Comparison of ENCODE assay signal across 12 mouse cellular contexts in the genomic region with DNA sequence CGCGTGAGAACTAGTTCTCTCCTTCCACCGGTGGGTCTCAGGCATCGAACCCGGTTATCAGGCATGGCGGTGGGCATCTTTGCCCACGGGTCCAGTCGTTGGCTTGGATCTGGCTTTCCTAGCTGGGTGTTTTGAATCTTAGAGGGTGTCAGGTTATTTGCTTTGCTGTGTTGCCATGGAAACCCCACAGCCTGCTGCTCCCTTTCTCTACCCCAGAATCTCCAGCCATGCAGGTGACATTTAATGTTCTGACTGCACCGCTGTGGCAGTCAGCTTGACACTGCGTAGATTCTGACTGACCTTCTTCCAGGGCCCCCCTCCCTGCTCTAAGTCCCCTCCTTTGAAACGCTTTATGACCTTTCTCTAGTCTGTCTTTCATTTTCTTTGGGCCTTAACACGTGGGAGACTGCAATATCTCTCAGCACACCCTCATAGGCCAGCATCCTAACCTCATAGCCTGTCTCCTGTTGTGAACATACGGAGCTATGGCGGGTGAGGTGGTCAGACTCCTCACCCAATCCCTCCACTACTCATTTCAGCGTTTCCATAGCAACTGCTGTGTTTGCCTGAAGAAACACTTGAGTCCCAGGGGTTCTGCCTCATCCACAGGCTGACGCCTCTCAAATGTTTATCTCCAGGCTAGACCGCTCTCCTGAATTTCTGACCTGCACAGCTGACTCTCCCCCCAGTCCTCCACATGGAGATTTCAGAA. TPM values are rescaled to one million over a fixed set of nuclear protein-coding genes. Genes with fewer than 3 reads are reported as not detected.
A peak's percentile ranks its signal among the peaks of the same experiment; 100 is the strongest.
DNase-seq lines count a peak whose midpoint lies in the region; ATAC-seq lines count a peak whose summit lies in the region.
"Had no signal": no experiment of that assay in that cellular context is flagged by ENCODE, and none has a peak within 500 bp of the region (broad histone marks: within the 10 kb centered on the region; RNA-seq: fewer than 3 reads in every experiment).

No protein-coding gene starts in this region.

- peaks cover 8% of the 10 kb centered on the region for H3K4me1 ChIP-seq in hindbrain, embryonic 15.5 days (replicated peaks)
- peaks cover 8% of the 10 kb centered on the region; the same call in 1 of the 2 replicates for H3K4me1 ChIP-seq in neural tube, embryonic 15.5 days

- no peak overlapping the region for H3K9ac ChIP-seq in hindbrain, embryonic 15.5 days
- no peak overlapping the region for H3K9ac ChIP-seq in neural tube, embryonic 15.5 days (replicated peaks)

- peak overlapping the region; percentile 75 for H3K27ac ChIP-seq in hindbrain, embryonic 15.5 days (replicated peaks)
- peak overlapping the region; percentile 20; the same call in 1 of the 2 replicates for H3K27ac ChIP-seq in neural tube, embryonic 15.5 days (replicated peaks)
- H3K27ac ChIP-seq: macrophage had no signal

- H3K36me3 ChIP-seq in hindbrain, embryonic 15.5 days = no peaks in the 10 kb centered on the region
- H3K36me3 ChIP-seq in neural tube, embryonic 15.5 days = no peaks in the 10 kb centered on the region

- peaks cover 2% of the 10 kb centered on the region; the same call in 1 of the 2 replicates for H3K27me3 ChIP-seq in hindbrain, embryonic 15.5 days
- no peaks in the 10 kb centered on the region for H3K27me3 ChIP-seq in neural tube, embryonic 15.5 days (replicated peaks)

- DNase-seq in layer of hippocampus, adult 18-20 months (ENCODE audit: low spot score in 2 of 2) = peak; percentile 20 to 33
- no peak for DNase-seq in layer of hippocampus, adult 9-11 months
- DNase-seq in embryo, embryonic 10.5 days (ENCODE audit: low spot score) = peak; percentile 29
- no peak for DNase-seq in thymus, adult 18-20 months
- no peak for DNase-seq in spleen, postnatal 10 days (ENCODE audit: low spot score in 2 of 2)
- DNase-seq: kidney, adult 11 months had no signal

- ATAC-seq in hindbrain, embryonic 15.5 days (ENCODE audit: low FRiP score, low read depth) = peak; percentile 85
- ATAC-seq in neural tube, embryonic 15.5 days (ENCODE audit: low FRiP score) = peak; percentile 66
- ATAC-seq in activated CD4-positive, CD25-positive, alpha-beta regulatory T cell, adult 4 months = no peak

- H3K4me2 ChIP-seq in hindbrain, embryonic 15.5 days = 0 out of 2 replicates have a peak overlapping the region, but pooled peaks have one; percentile 3
- H3K4me2 ChIP-seq in neural tube, embryonic 15.5 days = no peak overlapping the region

- 46% methylated on average over 17 of the region's 17 CpGs for whole genome bisulfite sequencing in hindbrain, embryonic 15.5 days
- WGBS in neural tube, embryonic 15.5 days = 43% methylated on average over 17 of the region's 17 CpGs

- H3K4me3 ChIP-seq in hindbrain, embryonic 15.5 days = no peak overlapping the region
- H3K4me3 ChIP-seq in neural tube, embryonic 15.5 days (replicated peaks) = no peak overlapping the region

- no peaks in the 10 kb centered on the region for H3K9me3 ChIP-seq in hindbrain, embryonic 15.5 days
- H3K9me3 ChIP-seq in neural tube, embryonic 15.5 days (replicated peaks) = no peaks in the 10 kb centered on the region

RNA-seq across cellular contexts. Expression of gene Tat, which starts 16.2 kb away (rescaled TPM):
- total RNA-seq in layer of hippocampus, adult 18-20 months (2021) = under 1 TPM; 0.12 to 0.15 TPM
- polyA plus RNA-seq in hindbrain, embryonic 15.5 days (2015; fragmentation: Nextera tagmentation; extraction: Ambion mirVana) = not detected in 2 replicates
- not detected in 2 replicates for polyA plus RNA-seq in neural tube, embryonic 15.5 days (2015; fragmentation: Nextera tagmentation; extraction: Ambion mirVana)
- polyA plus RNA-seq in activated CD4-positive, CD25-positive, alpha-beta regulatory T cell, adult 4 months (2017; shearing (Covaris generic)) = not detected
- polyA plus RNA-seq: macrophage; stomach, embryonic 16.5 days had no signal

RNA-seq across cellular contexts. Expression of gene Chst4, which starts 33.1 kb away (rescaled TPM):
- total RNA-seq in layer of hippocampus, adult 18-20 months (2021) = not detected
- not detected in 2 replicates for polyA plus RNA-seq in hindbrain, embryonic 15.5 days (2015; fragmentation: Nextera tagmentation; extraction: Ambion mirVana)
- not detected in 2 replicates for polyA plus RNA-seq in neural tube, embryonic 15.5 days (2015; fragmentation: Nextera tagmentation; extraction: Ambion mirVana)
- polyA plus RNA-seq in activated CD4-positive, CD25-positive, alpha-beta regulatory T cell, adult 4 months (2017; shearing (Covaris generic)) = not detected
- polyA plus RNA-seq: embryonic facial prominence, embryonic 14.5 days; macrophage had no signal

RNA-seq across cellular contexts. Expression of gene Marveld3, which starts 44.5 kb away (rescaled TPM):
- total RNA-seq in layer of hippocampus, adult 18-20 months (2021) = under 1 TPM in 1 of 2 experiments, not detected in 1; 0.18 TPM
- polyA plus RNA-seq in hindbrain, embryonic 15.5 days (2015; fragmentation: Nextera tagmentation; extraction: Ambion mirVana) = 1.6 and 2.2 TPM in 2 replicates
- 1.3 and 2.1 TPM in 2 replicates for polyA plus RNA-seq in neural tube, embryonic 15.5 days (2015; fragmentation: Nextera tagmentation; extraction: Ambion mirVana)
- not detected for polyA plus RNA-seq in activated CD4-positive, CD25-positive, alpha-beta regulatory T cell, adult 4 months (2017; shearing (Covaris generic))
- polyA plus RNA-seq: macrophage had no signal

Comparison
In these comparisons a context has a peak if more than half of its experiments do, and no peak if none do; other contexts are left out.
1. DNase-seq: peak in layer of hippocampus, adult 18-20 months (2 of 2) and embryo, embryonic 10.5 days (single experiment); none in layer of hippocampus, adult 9-11 months (single experiment), thymus, adult 18-20 months (0 of 2) and spleen, postnatal 10 days (0 of 2).